19 mouse cellular contexts compared by ENCODE assay signal in the genomic region with DNA sequence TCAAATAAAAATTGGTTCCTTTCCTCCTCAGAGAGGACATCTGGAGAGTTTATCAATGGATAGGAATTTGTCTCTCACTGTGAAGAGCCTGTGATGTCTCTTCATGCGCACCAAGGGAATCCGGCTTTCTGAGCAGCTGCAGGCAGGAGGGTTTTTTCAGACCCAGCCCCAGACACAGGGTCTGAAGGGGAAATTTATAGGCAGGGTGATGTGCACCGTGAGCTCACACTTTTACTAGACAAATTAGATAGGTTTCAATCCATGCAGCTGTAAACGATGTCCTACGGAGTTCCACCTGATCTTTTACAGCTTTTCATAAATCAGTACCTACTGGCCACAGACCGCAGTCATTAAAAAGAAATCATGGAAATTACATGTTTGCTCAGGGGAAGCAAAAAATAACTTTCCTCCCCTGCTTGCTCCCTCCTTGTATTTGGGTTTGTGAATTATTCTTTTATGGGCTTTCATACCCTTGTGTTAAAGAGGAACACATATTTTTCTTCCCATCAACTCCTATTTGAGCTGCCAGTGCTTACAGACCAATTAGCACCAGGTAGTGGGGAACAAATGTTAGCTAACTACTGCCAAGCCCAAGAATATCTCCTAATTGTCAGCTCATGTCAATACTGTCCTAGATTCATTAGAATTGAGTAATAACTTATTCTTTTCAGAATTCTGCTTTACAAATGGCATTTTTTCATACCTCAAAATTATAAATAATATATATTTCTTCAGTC.
A peak's percentile ranks its signal among the peaks of the same experiment; 100 is the strongest.
DNase-seq lines count a peak whose midpoint lies in the region; ATAC-seq lines count a peak whose summit lies in the region.
"Had no signal": no experiment of that assay in that cellular context is flagged by ENCODE, and none has a peak within 500 bp of the region (broad histone marks: within the 10 kb centered on the region; RNA-seq: fewer than 3 reads in every experiment).

No protein-coding gene starts in this region.

- H3K9me3 ChIP-seq in hindbrain, embryonic 11.5 days (ENCODE audit: control insufficient read depth, low read length): no peaks in the 10 kb centered on the region
- H3K9me3 ChIP-seq in hindbrain, embryonic 14.5 days (ENCODE audit: control insufficient read depth, low read length): no peaks in the 10 kb centered on the region
- no peaks in the 10 kb centered on the region for H3K9me3 ChIP-seq in limb, embryonic 10.5 days (replicated peaks)
- H3K9me3 ChIP-seq: lung, embryonic 15.5 days; stomach, embryonic 15.5 days had no signal

- H3K4me1 ChIP-seq in hindbrain, embryonic 11.5 days (replicated peaks; ENCODE audit: control insufficient read depth, insufficient read depth, low read length): no peaks in the 10 kb centered on the region
- no peaks in the 10 kb centered on the region for H3K4me1 ChIP-seq in hindbrain, embryonic 14.5 days (replicated peaks; ENCODE audit: control insufficient read depth, insufficient read depth, low read length)
- peaks cover 12% of the 10 kb centered on the region for H3K4me1 ChIP-seq in limb, embryonic 10.5 days
- H3K4me1 ChIP-seq: lung, embryonic 15.5 days; stomach, embryonic 15.5 days had no signal

- H3K9ac ChIP-seq in hindbrain, embryonic 11.5 days (ENCODE audit: low read depth, low read length): no peak overlapping the region
- H3K9ac ChIP-seq in hindbrain, embryonic 14.5 days: no peak overlapping the region
- H3K9ac ChIP-seq: lung, embryonic 15.5 days; stomach, embryonic 15.5 days had no signal

- no peak overlapping the region for H3K27ac ChIP-seq in hindbrain, embryonic 11.5 days (ENCODE audit: low read depth, low read length)
- no peak overlapping the region for H3K27ac ChIP-seq in hindbrain, embryonic 14.5 days
- H3K27ac ChIP-seq in limb, embryonic 10.5 days: no peak overlapping the region
- H3K27ac ChIP-seq: lung, embryonic 15.5 days; stomach, embryonic 15.5 days had no signal

- ATAC-seq in hindbrain, embryonic 11.5 days (ENCODE audit: low FRiP score): no peak
- no peak for ATAC-seq in hindbrain, embryonic 14.5 days (ENCODE audit: low FRiP score)
- ATAC-seq in CD4-positive, CD25-positive, alpha-beta regulatory T cell, adult 4 months: no peak
- ATAC-seq: activated CD4-positive, CD25-positive, alpha-beta regulatory T cell, adult 4 months; intestine, postnatal 0 days had no signal

- no peak overlapping the region for H3K4me2 ChIP-seq in hindbrain, embryonic 11.5 days (replicated peaks; ENCODE audit: low read depth, low read length)
- no peak overlapping the region for H3K4me2 ChIP-seq in hindbrain, embryonic 14.5 days (replicated peaks)
- H3K4me2 ChIP-seq: heart, embryonic 11.5 days; lung, embryonic 15.5 days; stomach, embryonic 15.5 days had no signal

- 52% methylated on average over 6 of the region's 6 CpGs for WGBS in hindbrain, embryonic 11.5 days
- 44% methylated on average over 6 of the region's 6 CpGs for WGBS in hindbrain, embryonic 14.5 days
- WGBS in limb, embryonic 10.5 days: 34% methylated on average over 6 of the region's 6 CpGs

- H3K27me3 ChIP-seq in hindbrain, embryonic 11.5 days (ENCODE audit: control insufficient read depth, insufficient read depth, low read length): no peaks in the 10 kb centered on the region
- no peaks in the 10 kb centered on the region for H3K27me3 ChIP-seq in hindbrain, embryonic 14.5 days (ENCODE audit: control insufficient read depth, insufficient read depth, low read length)
- 0 out of 2 replicates have a peak, but pooled peaks cover 4% of the 10 kb centered on the region for H3K27me3 ChIP-seq in limb, embryonic 10.5 days (ENCODE audit: low read depth, poor library complexity, severe bottlenecking)
- H3K27me3 ChIP-seq: lung, embryonic 15.5 days; stomach, embryonic 15.5 days had no signal

- H3K36me3 ChIP-seq in hindbrain, embryonic 11.5 days (ENCODE audit: control insufficient read depth, insufficient read depth, low read length): no peaks in the 10 kb centered on the region
- H3K36me3 ChIP-seq in hindbrain, embryonic 14.5 days (replicated peaks; ENCODE audit: control insufficient read depth, insufficient read depth): no peaks in the 10 kb centered on the region
- no peaks in the 10 kb centered on the region for H3K36me3 ChIP-seq in limb, embryonic 10.5 days
- H3K36me3 ChIP-seq: lung, embryonic 15.5 days; stomach, embryonic 15.5 days had no signal

- no peak overlapping the region for H3K4me3 ChIP-seq in hindbrain, embryonic 11.5 days (ENCODE audit: low read depth, low read length)
- H3K4me3 ChIP-seq in hindbrain, embryonic 14.5 days (replicated peaks; ENCODE audit: low read length): no peak overlapping the region
- H3K4me3 ChIP-seq in limb, embryonic 10.5 days: no peak overlapping the region
- H3K4me3 ChIP-seq: erythroblast, embryonic 14.5 days; lung, embryonic 15.5 days; stomach, embryonic 15.5 days had no signal

- DNase-seq in hindbrain, embryonic 11.5 days (ENCODE audit: low spot score): peak; percentile 3
- DNase-seq in hindbrain, embryonic 14.5 days (ENCODE audit: low spot score): no peak
- DNase-seq in embryo, embryonic 9.5 days (ENCODE audit: extremely low spot score): peak; percentile 10
- DNase-seq in limb, embryonic 10.5 days (ENCODE audit: low spot score): peak; percentile 35
- peak; percentile 16 for DNase-seq in retina, embryonic 14.5 days (ENCODE audit: low spot score)
- no peak for DNase-seq in urinary bladder, postnatal 14 days (ENCODE audit: low spot score)
- no peak for DNase-seq in frontal cortex, postnatal 10 days (ENCODE audit: low spot score in 2 of 2)
- DNase-seq: cerebellum, postnatal 25 days; gastrocnemius, postnatal 36 days; kidney, postnatal 36 days; layer of hippocampus, postnatal 36 days; thymus, postnatal 14 days had no signal

Comparison
In these comparisons a context has a peak if more than half of its experiments do, and no peak if none do; other contexts are left out.
1. DNase-seq: peak in hindbrain, embryonic 11.5 days (single experiment), embryo, embryonic 9.5 days (single experiment), limb, embryonic 10.5 days (single experiment) and retina, embryonic 14.5 days (single experiment); none in hindbrain, embryonic 14.5 days (single experiment), urinary bladder, postnatal 14 days (single experiment) and frontal cortex, postnatal 10 days (0 of 2).